Mouse (Mus musculus) ZHBTc4 (cell line): ENCODE data around the gene Unc13b.
"Not testable (repeated sequence)": the region's sequence is repeated elsewhere in the genome, so short reads cannot be mapped to it uniquely, and the experiment has no call there.

Experiments used
- DNase-seq: peaks from one replicate; pipeline ENCODE4 v3.0.0-alpha.2; 2011; ENCODE audit warnings: low read depth, low spot score

Unc13b gene

GRCm38 (mm10) chr4:43089950-43090349 lies 31.2 kb downstream of the Unc13b start:
- no peak for DNase-seq

- DNase-seq, result no peak
Observed at GRCm38 (mm10) chr4:43091183-43091582, 32.4 kb downstream of the Unc13b start.

- no peak for DNase-seq
Observed at GRCm38 (mm10) chr4:43113491-43113890, 54.7 kb downstream of the Unc13b start.

- DNase-seq, result no peak
Observed at GRCm38 (mm10) chr4:43114512-43114911, 55.8 kb downstream of the Unc13b start.

GRCm38 (mm10) chr4:43114946-43115345 lies 56.2 kb downstream of the Unc13b start:
- DNase-seq, result peak; percentile 39

GRCm38 (mm10) chr4:43116249-43116648 lies 57.5 kb downstream of the Unc13b start:
- no peak for DNase-seq

GRCm38 (mm10) chr4:43129750-43130149 lies 71.0 kb downstream of the Unc13b start:
- DNase-seq, result no peak

- no peak for DNase-seq
Observed at GRCm38 (mm10) chr4:43142610-43143009, 83.9 kb downstream of the Unc13b start.

- not testable (repeated sequence) for DNase-seq
Observed at GRCm38 (mm10) chr4:43152413-43152812, 93.7 kb downstream of the Unc13b start.

- no peak for DNase-seq
Observed at GRCm38 (mm10) chr4:43160045-43160444, 101.3 kb downstream of the Unc13b start.

GRCm38 (mm10) chr4:43161124-43161657 lies 102.4 kb downstream of the Unc13b start:
- no peak for DNase-seq

GRCm38 (mm10) chr4:43163205-43163604 lies 104.5 kb downstream of the Unc13b start:
- DNase-seq, result no peak

GRCm38 (mm10) chr4:43165403-43166005 lies 106.8 kb downstream of the Unc13b start:
- DNase-seq, result no peak

- no peak for DNase-seq
Observed at GRCm38 (mm10) chr4:43170028-43170427, 111.3 kb downstream of the Unc13b start.

GRCm38 (mm10) chr4:43177126-43177525 lies 118.4 kb downstream of the Unc13b start:
- DNase-seq, result no peak

- DNase-seq, result no peak
Observed at GRCm38 (mm10) chr4:43182474-43183168, 123.9 kb downstream of the Unc13b start.

- no peak for DNase-seq
Observed at GRCm38 (mm10) chr4:43187439-43187838, 128.7 kb downstream of the Unc13b start.

- no peak for DNase-seq
Observed at GRCm38 (mm10) chr4:43189381-43189780, 130.6 kb downstream of the Unc13b start.

- no peak for DNase-seq
Observed at GRCm38 (mm10) chr4:43204946-43205345, 146.2 kb downstream of the Unc13b start.

- no peak for DNase-seq
Observed at GRCm38 (mm10) chr4:43205571-43205970, 146.8 kb downstream of the Unc13b start.

GRCm38 (mm10) chr4:43206989-43207388 lies 148.2 kb downstream of the Unc13b start:
- no peak for DNase-seq

- DNase-seq, result peak; percentile 58
Observed at GRCm38 (mm10) chr4:43209081-43209579, 150.4 kb downstream of the Unc13b start.

GRCm38 (mm10) chr4:43209673-43210072 lies 150.9 kb downstream of the Unc13b start:
- no peak for DNase-seq
